Mouse (Mus musculus) activated CD4-positive, CD25-positive, alpha-beta regulatory T cell, adult 4 months (primary cell): ENCODE results near the gene Fgd2. TPM values are rescaled to one million over a fixed set of nuclear protein-coding genes. Genes with fewer than 3 reads are reported as not detected.
"Not testable (repeated sequence)": the region's sequence is repeated elsewhere in the genome, so short reads cannot be mapped to it uniquely, and the experiment has no call there.

Source experiments
- ATAC-seq: one replicate; pipeline ENCODE4 v1.8.0; 2017
- polyA plus RNA-seq, 2 experiments: library from polyadenylated mRNA; unstranded; fragments of 100-300 nt; shearing (Covaris generic); gene quantifications; one replicate each; pipeline ENCODE4 v1.2.1; 2017

Gene Fgd2
- 1 to 10 TPM in 1 of 2 experiments, under 1 TPM in 1; 0.79 to 2.5 TPM for polyA plus RNA-seq

DNA sequence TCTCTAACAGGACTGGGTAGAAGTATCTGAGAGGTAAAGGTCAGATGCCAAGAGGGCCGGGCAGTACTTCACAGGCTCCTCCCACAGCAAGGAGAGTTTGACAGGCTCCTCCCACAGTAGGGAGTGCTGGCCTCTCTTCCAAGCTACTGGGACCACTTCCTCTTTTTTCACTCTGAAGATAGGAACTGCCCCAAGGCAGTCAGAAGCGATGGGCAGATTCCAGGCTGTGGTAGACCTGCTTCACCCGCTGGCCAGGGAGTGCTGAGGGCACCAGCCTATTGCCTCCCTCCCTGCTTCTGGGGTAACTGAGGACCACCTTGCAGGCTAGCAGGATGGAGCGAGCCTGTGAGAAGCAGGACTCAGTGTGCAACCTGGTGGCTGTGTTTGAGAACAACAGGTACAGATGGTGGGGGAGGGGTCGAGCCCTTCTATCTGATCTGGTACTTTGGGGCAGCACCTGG, at the start of gene Fgd2:
Fgd2 (plus strand) TSS at position 154 of the 461 bp plus-strand sequence.
- no peak for ATAC-seq

DNA sequence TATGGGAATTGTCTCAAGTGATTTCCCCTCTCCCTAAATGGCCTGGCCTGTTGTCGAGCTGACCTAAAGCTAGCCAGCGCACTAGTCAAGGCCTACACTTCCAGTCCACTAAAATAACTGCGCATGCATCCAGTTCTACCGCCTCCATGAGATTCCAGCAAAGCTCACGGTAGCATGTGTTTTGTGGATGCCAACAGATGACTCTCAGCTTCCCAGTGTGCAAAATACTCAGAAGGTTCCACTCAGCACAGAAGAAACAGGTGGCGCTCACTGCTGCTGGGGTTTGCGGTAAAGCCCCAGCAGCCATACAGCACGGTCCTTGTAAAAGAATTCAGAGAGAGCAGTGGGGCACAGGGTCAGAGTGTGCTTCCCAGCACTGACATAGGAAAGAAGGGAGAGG, 49.1 kb upstream of the Fgd2 start:
- no peak for ATAC-seq

DNA sequence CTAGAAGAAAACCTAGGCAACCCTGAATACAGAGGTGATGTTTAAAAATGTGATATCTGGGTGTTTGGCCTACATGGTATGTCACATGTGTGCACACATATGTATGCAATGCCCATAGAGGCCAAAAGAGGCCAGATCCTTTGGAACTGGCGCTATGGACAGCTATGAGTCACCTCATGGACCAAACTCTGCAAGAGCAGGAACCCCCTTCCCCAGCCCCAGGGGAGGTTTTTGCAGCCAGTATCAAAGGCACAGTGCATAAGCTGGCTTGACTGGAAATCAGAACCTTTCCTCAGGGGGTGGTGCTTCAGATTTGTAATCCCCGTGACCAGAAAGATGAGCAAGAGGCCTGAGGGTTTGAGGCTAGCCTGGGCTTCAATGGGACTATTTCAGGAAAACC, 48.6 kb upstream of the Fgd2 start:
- ATAC-seq = no peak

DNA sequence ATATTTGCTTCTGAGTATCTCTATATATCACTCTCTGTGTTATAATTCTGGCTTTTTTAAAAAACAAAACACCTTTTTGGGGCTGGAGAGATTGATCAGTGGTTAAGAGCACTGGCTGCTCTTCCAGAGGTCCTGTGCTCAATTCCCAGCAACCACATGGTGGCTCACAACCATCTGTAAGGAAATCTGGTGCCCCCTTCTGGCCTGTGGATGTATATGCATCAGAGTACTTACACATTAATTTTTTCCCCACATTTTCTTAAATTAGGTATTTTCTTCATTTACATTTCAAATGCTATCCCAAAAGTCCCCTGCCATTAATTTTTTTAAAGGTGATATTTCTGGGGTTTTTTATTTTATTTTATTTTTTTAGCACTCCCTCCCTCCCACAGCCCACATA, 47.4 kb upstream of the Fgd2 start:
- ATAC-seq = no peak

DNA sequence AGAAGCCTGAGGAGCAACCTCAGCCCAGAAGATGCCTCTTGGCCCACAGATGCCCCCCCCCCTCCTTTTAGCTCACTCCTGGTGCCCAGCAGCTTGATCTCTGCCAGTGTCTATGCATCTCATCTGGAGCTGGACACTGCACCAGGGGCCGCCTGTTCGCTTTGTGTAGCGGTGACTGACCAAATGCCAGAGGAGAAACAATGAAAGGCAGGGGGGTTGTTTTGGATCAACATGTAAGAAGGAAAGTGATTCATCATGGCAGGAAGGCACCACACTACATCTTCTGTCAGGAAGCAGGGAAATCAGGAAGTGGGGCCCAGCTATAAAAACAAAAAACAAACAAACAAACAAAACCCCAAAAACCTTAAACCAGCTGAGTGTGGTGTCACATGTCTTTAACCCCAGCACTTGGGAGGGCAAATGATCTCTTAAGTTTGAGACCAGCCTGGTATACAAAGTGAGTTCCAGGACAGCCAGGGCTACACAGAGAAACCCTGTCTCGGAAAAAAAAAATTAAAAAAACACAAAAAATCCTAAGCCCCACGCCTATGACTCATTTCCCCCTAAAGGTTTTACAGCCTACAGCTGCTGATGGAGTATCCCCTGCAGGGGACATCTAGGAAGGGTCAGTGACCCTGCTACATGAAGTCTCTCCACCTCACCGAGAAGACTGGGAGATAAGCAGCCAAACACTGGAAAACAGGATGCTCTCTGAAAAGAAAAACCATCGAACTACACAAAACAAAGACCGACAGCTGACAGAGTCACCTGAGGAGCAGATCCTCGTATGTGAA, 44.8 kb upstream of the Fgd2 start:
- ATAC-seq = no peak

DNA sequence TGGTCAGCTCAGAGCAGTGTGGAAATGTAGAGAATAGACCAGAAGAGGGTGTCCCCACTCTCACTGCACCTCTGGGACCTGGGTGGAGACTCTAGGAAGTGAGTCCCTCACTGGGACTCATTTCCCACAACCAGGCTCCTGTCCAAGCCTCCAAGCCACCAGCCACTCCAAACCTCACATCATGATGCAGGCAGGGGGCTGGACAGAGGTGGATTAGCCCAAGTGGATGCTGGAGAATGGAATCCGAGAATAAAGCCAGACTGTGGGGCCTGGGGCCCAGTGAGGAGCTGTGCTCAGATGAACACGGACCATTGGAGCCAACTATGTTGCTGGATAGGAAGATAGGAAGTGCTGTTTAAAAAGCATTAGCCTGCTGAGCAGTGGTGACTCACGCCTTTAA, 43.8 kb upstream of the Fgd2 start:
- no peak for ATAC-seq

DNA sequence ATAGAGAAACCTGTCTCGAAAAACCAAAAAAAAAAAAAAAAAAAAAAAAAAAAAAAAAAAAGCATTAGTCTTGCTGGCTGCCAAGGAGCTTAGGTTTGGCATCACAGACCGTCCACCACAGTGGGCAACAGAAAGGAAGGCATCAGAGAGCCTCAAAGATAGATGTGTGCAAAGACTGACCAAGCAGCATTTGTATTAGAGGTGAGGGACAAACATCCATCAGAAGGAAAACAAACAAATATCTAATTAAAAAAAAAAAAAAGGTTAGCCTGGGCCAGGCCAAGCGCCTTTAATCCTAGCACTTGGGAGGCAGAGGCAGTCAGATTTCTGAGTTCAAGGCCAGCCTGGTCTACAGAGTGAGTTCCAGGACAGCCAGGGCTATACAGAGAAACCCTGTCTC, 43.3 kb upstream of the Fgd2 start, which contains the start of gene Pi16:
Pi16 (plus strand) TSS at position 301 of the 400 bp plus-strand sequence.
- not testable (repeated sequence) for ATAC-seq

DNA sequence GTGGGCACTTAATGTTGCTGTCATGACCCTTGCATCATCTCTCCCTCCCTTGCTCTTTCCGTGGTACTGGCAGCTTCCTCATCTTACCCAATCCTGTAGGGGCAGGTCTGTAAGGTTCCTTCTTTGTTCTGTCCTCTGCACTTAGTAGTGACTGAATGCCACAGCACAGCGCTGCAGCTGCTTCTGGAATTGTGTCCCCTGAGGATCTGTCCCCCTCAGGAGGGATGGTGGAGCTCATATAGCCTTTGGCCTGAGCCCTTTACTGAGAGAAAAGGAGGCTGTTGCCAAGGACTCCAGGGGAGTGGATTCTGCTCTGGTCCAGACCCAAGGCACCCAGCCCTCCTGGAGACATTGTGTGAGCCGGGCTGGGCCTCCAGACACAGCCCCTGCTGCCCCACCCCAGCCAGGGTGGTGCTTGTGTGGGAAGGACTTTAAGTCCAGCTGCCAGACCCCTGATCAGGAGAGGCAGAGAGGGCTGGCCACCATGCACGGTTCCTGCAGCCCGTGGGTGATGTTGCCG, 41.9 kb upstream of the Fgd2 start:
- no peak for ATAC-seq

DNA sequence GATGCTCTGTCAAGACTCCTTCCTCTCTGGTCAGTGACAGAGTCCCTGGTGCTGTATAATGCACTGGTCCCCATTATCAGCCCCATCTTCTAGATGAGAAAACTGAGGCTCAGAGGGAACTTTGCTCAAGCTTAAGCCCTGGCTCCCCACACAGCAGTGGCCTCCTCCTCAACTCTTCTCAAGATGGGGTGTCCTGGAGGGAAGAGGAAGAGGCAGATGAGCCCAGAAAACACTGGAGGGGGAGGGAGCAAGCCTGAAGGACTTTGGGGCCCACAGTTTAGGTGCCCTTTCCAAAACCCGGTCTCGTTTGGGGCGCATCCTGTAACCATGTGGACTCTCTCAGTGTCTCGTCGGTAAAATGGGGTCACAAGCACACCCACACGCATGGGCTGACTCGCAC, 41.2 kb upstream of the Fgd2 start:
- no peak for ATAC-seq

DNA sequence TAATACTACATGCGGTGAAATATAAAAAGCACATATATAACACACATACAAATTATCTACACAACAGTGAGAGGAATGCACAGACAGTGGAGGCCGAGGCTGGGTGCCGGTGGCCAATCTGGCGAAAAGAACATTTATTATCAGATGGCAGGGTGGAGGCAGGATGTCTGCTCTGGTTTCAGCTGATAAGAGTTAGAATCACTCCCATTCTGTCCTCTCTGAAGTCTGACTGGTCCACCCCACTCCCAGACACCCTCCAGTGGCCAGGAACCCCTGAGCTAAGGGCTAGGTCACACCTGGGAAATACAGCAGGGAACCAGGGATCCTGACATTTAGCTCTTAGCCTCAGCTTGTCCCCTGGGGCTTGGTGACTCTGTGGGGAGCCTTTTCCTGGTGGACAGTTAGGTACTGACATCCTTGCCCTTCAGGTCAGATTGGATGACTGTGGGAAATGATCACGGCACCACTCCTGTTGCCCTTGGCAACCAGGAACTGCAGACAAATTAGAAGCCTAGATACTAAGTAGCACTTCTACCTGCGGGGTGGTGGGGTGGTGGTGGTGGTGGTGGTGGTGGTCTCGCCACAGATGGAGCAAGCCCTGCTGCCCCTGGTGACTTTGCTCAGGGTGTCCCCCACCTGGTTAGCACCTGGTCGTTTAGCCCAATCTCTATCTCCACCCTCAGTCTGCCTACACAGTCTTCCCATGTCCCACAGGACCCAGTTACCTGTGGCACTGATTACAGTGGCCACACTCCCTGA, 40.7 kb upstream of the Fgd2 start:
- ATAC-seq = no peak

DNA sequence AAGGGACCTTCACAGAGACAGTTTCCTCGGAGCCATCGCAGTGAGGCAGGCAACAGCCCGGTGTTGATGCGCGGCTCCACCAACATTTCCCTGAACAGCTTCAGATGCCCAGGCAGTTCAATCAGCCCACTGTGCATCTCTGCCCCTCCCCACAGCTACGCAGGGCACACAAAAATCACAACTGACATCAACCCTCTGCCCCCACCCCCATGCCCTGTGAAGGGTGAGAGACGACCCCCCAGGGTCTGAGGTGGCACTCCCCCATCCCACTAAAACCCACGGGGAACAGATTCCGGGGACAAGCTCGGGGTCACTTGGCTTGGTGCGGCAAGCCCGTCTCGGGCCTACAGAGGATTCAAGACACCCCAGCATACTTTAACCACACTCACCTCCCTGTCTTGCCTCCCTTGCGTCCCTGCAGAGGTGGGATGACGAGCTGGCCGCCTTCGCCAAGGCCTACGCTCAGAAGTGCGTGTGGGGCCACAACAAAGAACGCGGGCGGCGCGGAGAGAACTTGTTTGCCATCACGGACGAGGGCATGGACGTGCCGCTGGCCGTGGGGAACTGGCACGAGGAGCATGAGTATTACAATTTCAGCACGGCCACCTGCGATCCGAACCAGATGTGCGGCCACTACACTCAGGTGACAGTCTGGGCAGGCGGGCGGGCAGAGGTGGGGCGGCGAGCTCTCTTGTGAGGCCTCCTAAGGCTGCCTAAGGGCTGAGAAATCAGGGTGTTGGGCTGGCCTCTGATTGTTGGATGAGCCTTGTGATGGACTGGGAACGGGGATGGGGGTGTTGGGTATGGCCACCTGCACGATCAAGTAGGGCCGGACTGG, 38.7 kb upstream of the Fgd2 start:
- ATAC-seq = no peak

DNA sequence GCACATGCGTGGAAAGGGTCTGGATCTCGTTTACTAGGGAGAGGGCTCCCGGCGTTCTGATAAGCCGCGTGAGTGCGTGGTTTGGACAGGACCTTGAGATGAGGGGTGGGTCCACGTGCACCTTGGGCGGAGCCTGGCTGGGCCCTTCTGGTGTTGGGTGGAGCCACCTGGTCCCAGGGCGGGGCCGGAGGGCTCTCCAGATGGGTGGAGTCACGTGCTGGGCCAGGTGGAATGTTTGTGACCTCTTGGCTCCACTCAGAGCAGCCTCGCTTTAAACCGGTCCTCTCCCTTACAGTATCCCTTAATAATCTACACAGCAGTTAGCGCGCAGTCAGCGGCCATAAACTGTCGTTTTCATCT, 38.1 kb upstream of the Fgd2 start:
- ATAC-seq = no peak

DNA sequence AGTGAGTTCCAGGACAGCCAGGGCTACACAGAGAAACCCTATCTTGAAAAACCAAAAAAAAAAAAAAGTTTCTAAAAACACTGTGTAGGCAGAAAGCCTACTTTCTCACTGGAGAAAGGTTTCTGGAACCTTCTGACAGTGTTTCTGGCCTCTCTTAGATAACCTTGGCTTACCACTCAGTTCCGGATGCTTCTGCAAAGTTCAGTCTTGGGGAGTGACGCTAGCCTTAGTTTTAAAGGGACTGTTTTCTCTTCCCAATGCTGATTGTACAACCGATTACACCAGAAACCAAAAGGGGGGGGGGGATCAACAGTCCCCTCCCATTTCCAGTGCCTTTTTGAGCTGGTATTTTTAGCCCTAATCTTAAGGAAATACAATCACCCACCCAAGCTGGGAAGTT, 37.1 kb upstream of the Fgd2 start:
- ATAC-seq = no peak

DNA sequence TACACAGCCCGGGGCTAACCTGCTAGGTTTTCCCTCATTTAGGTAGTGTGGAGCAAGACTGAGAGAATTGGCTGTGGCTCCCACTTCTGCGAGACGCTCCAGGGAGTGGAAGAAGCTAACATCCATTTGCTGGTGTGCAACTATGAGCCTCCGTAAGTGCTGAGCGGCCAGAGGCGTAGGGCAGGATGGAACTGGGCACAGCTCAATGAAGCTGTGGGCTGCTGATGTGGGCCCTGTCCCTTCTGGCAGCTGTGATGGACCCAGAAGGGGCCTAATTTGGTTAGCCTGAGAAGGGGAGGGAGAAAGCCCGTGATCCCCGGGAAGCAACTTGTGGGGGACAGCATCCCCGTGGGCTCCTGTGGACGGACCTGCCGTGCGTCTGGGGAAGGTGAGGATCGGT, 34.9 kb upstream of the Fgd2 start:
- no peak for ATAC-seq

DNA sequence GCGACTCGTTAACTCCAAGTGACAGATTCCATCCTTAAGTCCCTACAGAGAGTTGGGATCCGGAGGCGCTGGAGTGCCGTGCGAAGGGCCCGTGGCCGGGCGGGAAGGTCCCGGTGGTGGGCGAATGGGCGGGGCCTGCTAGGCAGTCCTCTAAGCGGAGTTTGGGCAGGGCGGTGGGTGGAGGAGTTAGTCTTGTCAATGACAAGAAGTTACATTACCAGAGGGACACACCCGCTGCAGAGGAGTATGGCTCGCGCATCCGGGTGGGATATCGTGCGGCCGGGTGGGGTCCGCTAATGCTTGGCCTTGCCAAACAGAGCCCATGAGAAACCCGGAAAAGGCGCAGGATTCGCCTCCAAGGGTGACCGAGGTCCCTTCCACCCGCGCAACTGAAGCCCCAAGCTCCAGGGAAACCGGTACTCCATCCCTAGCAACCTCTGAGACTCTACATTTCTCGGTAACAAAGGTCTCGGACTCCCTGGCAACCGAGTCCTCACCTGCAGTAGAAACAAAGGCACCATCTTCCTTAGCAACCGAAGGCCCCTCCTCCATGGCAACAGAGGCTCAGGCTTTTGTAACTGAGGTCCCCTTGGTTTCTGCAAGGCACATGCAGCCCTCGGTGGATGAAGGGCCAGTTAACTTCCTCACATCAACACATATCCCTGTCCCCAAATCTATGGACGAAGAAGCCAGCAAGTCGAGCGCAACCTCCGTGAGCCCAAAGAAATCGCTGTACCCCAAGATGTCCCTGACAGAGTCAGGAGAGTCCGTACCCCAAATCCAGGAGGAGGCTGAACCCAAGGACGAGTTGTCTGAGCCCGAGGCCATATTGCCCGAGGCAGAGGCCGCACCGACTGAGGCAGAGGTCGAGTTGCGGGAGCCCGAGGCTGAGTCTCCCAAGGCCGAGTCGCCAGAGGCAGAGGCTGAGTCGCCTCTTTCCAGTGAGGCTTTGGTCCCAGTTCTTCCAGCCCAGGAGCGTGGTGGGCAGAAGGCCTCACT, 33.9 kb upstream of the Fgd2 start:
- no peak for ATAC-seq

DNA sequence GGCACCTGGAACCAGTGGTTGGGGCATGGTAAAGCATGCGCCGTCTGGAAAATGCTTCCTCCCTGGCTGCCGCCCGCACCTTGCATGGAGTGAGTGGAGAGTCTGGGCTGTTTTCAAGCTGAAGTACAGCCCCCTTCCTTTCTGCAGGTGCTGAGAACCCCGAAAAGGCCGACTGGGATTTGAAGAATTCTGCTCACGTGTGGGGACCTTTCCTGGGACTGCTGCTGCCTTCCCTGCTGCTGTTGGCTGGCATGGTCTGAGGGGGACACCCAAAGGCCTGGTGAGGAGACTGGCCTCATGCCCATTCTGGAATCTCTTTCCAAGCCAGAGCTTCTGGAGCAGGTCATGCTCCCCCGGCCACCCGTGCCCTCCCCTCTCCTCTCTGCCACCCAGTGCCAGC, 33.0 kb upstream of the Fgd2 start:
- ATAC-seq = no peak

DNA sequence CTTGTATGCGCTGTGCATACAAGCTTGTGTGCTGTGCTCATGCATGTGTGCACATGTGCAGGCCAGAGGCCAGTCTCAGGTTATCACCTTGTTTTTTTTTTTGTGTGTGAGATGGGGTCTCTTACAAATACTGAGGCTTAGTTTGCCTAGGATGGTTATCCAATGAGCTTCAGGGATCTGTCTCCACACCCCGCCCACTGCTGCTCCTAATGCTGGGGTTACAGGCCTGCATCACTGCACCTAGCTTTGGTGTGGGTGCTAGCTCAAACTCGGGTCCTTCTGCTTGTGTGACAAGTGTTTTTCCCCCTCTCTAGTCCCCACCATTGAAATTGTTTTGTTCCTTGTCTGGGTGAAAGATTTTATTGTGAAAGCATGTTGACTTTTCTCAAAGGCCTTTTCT, 30.5 kb upstream of the Fgd2 start:
- ATAC-seq = no peak

DNA sequence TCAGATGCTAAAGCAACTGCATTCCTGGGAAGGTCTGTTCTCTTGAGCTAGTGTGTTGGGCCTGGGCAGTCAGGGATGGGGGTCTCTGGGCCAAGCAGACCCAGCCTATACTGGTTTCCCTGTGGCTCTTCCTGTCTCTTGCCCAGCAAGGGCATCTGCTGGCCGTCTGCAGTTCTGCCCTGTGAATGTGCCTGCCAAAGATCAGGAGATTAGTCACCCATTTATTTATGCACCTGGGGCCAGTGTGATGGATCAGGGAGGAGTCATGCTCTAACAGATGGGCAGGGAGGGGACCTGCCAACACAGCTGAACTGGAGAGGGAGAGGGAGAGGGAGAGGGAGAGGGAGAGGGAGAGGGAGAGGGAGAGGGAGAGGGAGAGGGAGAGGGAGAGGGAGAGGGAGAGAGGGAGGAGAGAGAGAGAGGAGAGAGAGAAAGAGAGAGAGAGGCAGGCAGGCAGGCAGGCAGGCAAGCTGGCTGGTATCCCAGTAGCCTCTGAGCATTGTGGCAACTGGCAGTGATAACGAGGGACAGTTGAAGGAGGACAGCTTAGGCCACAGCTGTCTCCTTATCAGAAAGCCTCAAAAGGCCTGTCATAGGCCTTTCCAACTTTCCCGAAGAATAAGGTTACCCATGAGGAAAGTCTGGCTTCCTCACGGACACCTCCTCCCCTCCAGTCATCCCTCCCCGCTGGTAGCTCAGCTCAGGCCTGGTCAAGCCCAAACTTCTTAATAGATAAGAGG, 29.9 kb upstream of the Fgd2 start:
- no peak for ATAC-seq

DNA sequence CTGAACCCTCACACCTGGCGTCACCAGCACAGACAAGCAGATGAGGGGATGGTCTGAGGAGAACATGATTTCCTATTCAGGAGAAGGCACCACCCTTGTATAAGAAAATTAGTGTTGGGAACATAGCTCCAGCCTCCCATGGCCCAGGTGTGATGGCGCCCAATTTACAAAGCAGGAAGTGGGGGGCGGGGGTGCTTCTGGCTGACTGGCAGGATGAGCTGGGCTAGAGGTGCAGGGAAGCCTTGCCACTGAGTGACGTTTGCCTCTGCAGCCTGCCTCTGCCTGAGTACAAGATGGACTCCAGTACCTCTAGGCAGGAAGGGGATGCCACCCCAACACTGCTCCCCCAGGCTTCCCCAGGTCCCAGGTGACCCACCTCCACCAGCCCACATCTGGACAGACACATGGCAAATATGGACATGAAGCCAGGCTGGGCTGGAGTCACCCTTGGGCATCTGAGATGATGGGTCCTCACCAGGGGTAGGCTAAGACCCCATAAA, 28.5 kb upstream of the Fgd2 start:
- no peak for ATAC-seq

DNA sequence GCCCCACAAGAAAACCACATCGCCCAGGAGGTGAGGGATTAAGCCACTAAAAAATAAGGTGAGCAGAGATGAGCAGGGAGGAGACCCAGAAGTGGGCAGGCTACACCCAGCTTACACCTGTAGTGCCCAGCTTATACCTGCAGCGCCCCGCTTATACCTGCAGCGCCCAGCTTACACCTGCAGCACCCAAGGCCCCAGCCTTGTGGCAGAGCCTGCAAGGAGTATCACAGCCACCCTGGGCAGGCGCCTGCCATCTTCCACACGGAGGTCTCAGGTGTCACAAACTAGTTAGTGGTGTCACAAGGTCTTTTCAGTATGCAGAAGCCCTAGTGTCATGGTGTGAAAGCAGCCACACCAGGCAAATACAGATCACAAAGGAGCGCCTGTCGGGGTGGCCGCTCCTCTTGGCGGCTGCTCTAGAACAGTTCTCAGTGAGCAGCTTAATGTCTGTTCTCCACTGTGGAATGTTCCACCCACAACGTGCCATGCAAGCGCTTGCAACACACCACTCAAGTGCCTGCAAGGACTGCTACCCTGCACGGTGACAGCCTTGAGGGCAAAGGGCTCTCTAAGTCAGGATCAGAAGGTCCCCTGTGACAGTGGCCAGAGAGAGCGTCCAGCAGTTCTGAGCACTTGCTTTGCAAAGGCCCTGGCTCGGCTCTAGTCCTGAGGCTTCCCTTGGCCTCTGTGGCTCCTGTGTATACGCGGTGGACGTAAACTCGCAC, 24.3 kb upstream of the Fgd2 start:
- ATAC-seq = no peak
